Mouse (Mus musculus): ENCODE results near the gene Etv2.
A peak's percentile ranks its signal among the peaks of the same experiment; 100 is the strongest.

Gene Etv2

GRCm38 (mm10) chr7:30635752-30636151, at the start of gene Etv2:
TSS of gene Etv2 (minus strand) at chr7:30635852.
- no peak for DNase-seq (ENCODE audit: extremely low spot score, low spot score)

- no peak for DNase-seq (ENCODE audit: extremely low spot score, low spot score)
These were observed 47.8 kb upstream of the Etv2 start for GRCm38 (mm10) chr7:30683425-30683824.

DNA sequence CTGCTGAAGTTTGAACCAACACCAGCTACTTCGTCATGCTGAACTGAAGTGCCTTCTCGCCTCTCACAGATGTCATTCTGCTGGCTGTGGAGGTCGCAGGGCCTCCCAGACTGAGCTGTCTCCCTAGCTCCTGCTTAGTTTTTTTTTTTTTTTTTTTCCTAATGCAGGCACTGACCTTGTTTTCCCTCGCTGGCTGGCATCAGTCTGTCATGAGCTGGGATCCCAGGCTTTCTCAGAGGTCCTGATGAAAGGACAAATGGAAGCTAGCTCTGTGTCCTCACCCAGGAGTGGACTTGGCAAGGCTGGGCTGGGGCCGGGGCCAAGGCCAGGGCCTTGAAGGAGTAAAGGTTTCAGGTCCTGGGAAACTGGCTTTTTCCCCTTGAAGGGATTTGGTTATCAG, 46.2 kb upstream of the Etv2 start:
- DNase-seq (ENCODE audit: extremely low spot score, low spot score) = no peak

DNA sequence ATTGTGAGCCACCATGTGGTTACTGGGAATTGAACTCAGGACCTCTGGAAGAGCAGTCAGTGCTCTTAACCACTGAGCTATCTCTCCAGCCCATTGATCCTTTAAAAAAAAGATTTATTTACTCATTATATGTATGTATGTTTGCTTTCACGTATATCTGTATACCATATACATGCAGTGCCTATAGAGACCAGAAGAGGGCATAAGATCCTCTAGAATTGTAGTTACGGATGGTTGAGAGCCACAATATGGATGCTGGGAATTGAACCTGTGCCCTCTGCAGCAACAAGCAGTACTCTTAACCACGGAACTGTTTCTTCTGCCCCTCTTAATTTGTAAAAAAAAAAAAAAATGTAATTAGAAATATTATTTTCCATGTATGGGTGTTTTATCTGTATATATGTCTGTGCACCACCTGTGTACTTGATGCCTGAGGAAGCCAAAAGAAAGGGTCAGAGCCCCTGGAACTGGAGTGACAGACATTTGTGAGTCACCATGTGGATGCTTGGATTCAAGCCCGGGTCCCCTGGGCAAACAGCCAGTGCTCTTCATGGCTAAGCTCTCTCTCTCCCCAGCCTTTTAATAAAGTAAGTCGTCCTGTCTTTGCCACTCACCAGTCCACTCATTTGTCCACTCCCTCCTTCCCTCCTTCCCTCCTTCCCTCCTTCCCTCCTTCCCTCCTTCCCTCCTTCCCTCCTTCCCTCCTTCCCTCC, 42.8 kb upstream of the Etv2 start:
- DNase-seq (ENCODE audit: extremely low spot score, low spot score) = no peak

- no peak for DNase-seq (ENCODE audit: extremely low spot score, low spot score)
These were observed 35.8 kb upstream of the Etv2 start, which contains the start of gene Pmis2 for GRCm38 (mm10) chr7:30671480-30671879. TSS of gene Pmis2 (minus strand) at chr7:30671605.

DNA sequence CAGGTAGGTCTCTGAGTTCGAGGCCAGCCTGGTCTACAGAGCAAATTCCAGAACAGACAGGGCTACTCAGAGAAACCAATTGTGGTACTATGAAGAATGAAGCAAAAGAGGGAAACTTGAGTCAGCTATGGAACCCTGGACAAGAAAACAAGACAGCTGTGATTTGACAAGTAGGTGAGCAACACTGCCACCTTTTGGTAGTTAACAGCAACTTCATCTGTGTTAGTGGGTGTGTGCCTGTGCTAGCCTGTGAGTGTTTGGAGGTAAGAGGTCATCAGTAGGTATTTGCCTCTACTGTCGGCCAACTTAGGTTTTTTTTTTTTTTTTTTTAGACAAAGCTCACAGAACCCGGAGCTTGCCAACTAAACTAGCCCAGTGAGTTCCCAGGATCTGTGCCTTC, 33.6 kb upstream of the Etv2 start:
- no peak for DNase-seq (ENCODE audit: extremely low spot score, low spot score)

- DNase-seq (ENCODE audit: extremely low spot score, low spot score) = peak; percentile 22
These were observed 29.7 kb upstream of the Etv2 start for GRCm38 (mm10) chr7:30665321-30665720.

DNA sequence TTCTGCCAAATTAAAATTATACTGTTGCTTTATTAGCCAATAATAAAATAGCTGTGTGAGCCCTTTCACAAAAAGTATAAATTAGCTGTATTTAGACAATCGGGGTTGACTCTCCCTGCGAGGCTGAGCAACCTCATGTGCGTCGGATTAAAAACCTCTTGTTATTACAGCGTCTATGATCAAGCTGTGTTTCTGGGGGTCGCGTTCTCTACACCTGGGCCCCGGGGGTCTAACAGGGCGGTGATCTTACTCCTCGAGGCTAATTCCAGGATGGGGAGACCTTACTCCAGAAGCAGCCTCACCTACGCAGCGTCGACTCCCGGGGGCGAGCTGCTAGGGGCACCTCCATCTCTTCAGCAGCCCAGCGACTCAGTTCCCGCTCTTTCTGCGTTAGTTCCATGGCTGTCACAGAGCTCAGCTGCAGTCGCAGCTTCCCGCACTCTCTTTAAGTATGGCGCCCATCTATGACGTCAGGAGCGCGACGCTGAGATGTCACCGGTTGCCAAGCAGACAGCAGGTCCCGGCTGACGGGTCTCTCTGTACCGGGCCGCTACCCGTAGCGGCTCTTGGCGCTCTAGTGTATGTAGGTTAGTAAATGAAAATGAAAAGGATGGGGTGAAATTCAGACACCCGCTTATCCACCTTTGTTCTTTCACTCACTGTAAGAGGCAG, 29.0 kb upstream of the Etv2 start, which contains the start of gene Haus5:
Haus5 (minus strand) TSS at position 466 of the 672 bp plus-strand sequence.
- peak; percentile 93 for DNase-seq (ENCODE audit: extremely low spot score, low spot score)

DNA sequence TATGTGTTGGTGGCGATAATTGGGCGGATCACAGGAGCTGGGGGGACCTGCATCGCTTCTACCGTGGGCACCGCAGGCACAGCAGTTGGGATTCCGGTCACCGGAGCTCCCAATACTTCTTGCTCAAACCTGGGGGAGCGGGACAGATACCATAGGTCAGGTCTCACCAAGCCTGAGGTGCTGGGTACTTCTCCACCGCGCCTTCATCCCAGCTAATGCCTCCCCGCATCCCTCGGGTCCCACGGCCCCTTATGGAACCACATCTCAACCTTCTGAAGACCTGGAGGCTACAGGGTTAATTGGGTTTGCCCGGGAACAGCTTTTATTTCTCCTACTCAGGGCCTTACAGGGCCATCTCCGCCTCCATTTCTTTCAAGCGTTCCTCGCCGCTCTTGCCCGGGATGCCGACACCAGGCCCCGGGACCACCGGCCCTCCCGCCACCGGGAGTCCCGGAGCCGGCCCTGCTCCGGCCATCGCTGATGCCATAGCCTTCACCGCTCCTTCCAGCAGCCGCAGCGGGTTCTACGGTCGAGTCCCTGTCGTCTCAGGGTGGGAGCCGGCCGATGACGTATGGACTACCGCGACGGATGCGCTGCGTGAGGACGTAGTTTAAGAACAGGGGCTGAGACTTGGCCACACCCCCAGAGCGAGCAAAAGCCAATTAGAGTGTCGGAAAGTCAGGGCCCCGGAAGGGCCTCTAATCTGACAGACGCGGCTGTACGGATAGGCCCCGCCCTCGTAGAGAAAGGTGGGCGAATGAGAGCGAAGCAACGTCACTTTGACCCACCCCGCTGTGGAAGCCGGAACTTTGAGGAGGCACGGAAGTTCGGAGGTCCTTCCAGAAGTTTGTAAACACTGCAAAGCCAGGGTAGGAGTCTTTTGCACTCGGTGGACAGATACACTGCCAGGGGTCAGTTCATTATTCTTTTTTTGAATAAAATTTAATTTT, 14.2 kb upstream of the Etv2 start, which contains the start of gene Rbm42:
Rbm42 (minus strand) TSS at position 727 of the 950 bp plus-strand sequence.
- DNase-seq (ENCODE audit: extremely low spot score, low spot score) = peak; percentile 92

DNA sequence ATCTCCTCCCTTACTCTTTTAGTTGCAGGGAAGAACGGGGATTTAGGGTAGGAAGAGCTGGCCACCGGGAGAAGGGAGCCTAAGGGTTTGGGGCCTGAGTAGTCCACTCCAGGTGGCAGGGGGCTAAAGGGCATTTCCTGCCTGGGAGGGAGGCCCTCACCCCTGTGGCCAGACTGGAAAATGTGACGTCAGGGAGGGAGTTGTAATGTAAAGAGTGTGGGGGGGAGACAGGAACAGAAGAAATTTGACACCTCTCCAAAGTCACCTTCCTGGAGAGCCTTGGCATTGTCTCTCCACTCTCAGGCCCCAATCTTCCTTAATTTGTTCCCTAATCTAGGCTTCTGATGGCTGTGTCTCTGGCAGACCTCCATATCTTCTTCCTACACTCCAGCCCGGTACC, 3.4 kb upstream of the Etv2 start:
- DNase-seq (ENCODE audit: extremely low spot score, low spot score) = no peak

- DNase-seq (ENCODE audit: extremely low spot score, low spot score) = no peak
These were observed 743 bp upstream of the Etv2 start for GRCm38 (mm10) chr7:30636395-30636794.

DNA sequence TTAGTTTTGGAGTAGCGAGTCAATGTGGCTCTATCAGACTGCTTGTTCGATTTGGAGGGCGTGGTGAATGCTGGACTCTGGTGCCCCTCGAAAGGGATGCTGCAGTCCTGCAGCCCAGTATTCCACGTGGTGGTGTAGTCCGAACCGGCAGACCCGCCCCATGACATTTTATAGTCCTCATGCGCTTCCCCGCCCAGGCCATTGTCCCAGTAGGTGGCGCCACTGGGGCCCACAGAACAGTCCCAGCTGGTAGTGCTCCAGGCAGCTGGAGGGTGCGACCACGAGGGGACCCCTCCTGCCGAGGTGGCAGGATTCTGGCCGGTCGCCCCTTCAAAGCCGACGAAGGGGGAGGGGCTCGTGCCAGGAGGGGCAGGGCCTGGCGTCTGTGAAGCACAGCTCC, 1.0 kb downstream of the Etv2 start:
- DNase-seq (ENCODE audit: extremely low spot score, low spot score) = peak; percentile 74

- DNase-seq (ENCODE audit: extremely low spot score, low spot score) = peak; percentile 26
These were observed 1.8 kb downstream of the Etv2 start for GRCm38 (mm10) chr7:30633762-30634412.

GRCm38 (mm10) chr7:30629013-30629412, 6.6 kb downstream of the Etv2 start:
- DNase-seq (ENCODE audit: extremely low spot score, low spot score) = no peak

DNA sequence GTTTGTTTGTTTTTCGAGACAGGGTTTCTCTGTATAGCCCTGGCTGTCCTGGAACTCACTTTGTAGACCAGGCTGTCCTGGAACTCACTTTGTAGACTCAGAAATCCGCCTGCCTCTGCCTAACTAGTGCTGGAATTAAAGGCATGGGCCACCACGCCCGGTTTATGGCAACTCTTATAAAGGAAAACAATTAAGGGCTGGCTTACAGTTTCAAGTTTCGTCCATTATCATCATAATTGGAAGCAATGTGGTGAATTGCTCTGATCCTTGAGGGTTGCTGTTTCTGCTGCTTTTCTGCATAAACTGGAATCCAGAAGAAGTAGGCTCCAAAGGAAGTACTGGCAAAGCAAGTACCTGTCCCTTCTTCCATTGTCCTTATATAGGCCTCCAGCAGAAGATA, 9.0 kb downstream of the Etv2 start:
- DNase-seq (ENCODE audit: extremely low spot score, low spot score) = no peak

DNA sequence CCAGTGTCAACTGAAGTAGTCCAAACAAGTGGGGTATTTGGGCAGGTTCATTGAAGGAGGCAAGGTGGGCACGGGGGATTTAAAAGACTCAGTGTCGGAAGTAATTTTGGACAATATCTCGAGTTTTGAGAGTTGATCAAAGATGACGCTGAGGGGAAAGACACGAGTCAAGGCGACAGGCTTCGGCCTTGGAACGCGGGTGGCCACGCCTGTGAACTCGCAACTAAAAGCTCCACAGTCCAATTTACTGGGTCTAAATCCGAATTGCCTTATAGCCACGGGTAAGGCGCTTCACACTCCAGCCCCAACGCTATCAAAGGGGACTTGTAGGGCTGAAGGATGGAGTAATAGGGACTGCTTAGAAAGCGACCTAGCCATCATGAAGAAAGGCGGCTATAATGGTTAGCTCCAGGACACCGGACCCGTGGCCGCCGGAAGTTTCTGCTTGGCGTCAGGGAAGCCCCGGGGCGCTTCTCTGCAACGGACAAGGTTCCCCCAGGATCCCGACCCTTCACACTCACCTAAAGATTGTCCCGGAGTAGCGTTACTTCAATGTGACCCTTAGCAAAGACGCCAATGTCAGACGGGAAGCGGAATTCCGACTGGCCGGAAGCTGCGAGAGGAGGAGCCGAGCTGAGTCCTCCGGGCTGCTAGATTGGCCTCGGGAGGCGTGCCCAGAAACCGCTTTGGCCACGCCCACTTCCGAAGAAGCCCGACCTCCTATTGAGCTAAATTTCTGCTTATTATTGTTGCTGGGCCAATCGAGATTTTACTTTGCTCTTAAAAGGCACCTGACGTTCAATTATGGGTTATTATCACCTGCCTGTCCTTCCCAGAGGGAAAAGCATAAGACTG, 9.9 kb downstream of the Etv2 start, which contains the start of gene Cox6b1:
Cox6b1 (minus strand) TSS at position 622 of the 855 bp plus-strand sequence.
- peak; percentile 87 for DNase-seq (ENCODE audit: extremely low spot score, low spot score)

GRCm38 (mm10) chr7:30619202-30619601, 16.4 kb downstream of the Etv2 start:
- peak; percentile 22 for DNase-seq (ENCODE audit: extremely low spot score, low spot score)

DNA sequence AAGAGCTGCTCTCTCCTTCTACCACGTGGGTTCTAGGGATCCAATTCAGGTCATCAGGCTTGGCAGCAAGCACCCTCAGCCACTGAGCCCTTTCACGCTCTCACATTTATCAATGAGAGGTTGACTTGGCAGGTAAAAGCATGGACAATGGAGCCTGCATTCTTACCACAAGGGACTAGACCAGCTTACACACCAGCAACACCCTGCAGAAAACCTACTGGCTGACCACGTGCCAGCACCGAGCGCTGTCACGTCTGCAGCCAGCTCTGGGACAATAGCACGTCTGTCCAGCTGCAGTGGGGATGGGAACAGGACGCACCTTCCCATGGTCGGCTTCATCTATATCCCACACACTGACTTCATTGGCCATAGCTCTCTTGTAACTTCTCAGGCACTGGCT, 17.0 kb downstream of the Etv2 start:
- DNase-seq (ENCODE audit: extremely low spot score, low spot score) = no peak

DNA sequence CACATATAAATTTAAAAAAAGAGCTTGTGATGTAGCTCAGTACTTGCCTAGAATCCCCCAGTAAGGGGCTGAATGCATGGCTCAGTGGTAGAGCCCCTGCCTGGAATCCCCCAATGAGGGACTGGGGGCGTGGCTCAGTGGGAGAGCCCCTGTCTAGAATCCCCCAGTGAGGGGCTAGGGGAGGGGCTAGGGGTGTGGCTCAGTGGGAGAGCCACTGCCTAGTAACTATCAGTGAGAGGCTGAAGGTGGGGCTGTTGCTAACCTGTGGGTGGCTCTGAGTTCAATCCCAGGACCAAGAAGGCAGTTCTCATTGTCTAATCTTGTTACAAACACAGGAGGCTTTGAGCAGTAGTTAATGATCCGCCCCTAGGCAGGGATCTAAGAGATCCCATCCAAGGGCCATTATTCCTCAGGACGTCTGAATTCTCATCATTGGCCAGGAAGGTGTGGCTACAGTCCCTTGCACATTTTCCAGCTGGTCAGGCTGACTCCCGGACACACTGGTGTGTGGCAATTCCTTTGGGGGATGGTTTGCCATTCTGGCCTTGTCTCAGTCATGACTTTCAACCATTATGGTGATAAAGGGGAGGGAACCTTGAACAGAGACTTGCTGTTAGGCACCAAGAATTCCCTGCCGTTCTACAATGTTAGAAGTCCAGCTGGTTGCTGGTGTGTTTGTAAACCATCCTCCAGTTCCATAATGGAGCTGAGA, 20.4 kb downstream of the Etv2 start:
- no peak for DNase-seq (ENCODE audit: extremely low spot score, low spot score)

Data from neural tube, embryonic 10.5 days (tissue).